Mouse (Mus musculus): ENCODE results near the gene Ntng1. TPM values are rescaled to one million over a fixed set of nuclear protein-coding genes. Genes with fewer than 3 reads are reported as not detected.

The Ntng1 gene
- polyA plus RNA-seq, 1 experiment from 2014 or later, result 21.8 TPM

DNA sequence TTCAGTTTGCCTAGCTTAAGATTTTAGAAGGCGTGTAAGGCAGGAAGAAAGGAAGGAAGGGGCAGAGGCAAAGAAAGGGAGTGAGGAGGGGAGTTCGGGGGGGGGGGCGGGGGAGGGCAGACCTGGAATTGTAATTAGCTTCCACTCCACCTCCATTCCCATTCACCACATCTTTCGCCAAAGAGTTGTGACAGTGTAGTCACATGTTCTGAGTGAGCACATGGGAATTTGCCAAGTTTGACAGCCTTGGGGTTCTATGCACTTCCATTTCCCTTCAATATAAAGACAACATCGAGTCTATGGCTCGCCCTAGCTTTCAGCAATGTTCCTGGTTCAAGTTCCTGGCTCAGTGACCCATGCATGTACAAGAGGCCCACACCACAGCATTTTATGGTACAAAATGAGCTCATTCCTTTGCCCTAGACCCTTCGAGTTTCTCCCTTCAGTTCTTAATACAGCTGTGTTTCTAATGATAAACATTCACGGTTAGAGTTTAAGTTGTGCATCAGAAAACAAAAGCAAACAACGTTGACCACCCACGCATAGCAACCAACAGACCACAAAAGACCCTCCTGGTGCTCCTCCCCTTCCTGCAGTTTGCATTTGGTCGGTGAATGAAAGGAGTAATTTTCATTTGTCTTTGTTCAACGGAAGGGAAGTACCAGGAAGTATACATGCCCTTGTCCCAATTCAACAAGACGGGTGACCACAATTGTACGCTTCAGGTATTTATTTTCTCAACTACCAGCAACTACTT lies 132.8 kb downstream of the Ntng1 start:
- 69% methylated on average over 14 of the region's 14 CpGs for WGBS
- Histone ChIP-seq H3K4me3 (ENCODE audit: low read length) (no peak overlapping the region), H3K36me3 (ENCODE audit: control insufficient read depth, insufficient read depth, low read length) (no peaks in the 10 kb centered on the region), H3K27me3 (replicated peaks; ENCODE audit: control insufficient read depth, insufficient read depth, low read length) (no peaks in the 10 kb centered on the region), H3K9ac (ENCODE audit: low read depth, low read length) (no peak overlapping the region), H3K9me3 (ENCODE audit: control insufficient read depth, low read length) (no peaks in the 10 kb centered on the region), H3K27ac (ENCODE audit: low read depth, low read length) (no peak overlapping the region), H3K4me2 (ENCODE audit: low read length) (no peak overlapping the region), H3K4me1 (ENCODE audit: control insufficient read depth, insufficient read depth, low read depth, low read length) (no peaks in the 10 kb centered on the region)
- ATAC-seq, result no peak

DNA sequence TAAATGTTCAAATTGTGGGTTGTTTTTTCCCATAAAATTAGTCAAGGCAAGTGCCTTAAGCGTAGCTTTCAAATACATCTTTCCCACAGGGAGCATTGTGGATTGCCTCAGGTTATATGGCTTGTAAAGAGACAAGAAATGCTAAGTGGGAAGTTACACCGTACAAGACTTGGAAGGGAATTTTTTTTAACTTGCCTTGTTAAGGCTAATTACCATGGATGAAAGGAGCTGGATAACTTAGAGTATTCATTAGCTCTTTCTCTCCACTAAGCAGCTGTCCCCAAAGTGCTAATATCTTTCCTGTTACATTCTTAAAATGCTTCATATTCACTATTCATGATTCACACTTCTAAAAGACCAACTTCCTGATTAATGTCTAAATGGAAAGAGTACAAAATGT lies 133.4 kb downstream of the Ntng1 start:
- H3K27ac ChIP-seq (ENCODE audit: low read depth, low read length), result no peak overlapping the region
- H3K27me3 ChIP-seq (replicated peaks; ENCODE audit: control insufficient read depth, insufficient read depth, low read length), result no peaks in the 10 kb centered on the region
- no peak overlapping the region for H3K4me2 ChIP-seq (ENCODE audit: low read length)
- no peak overlapping the region for H3K4me3 ChIP-seq (ENCODE audit: low read length)
- H3K9me3 ChIP-seq (ENCODE audit: control insufficient read depth, low read length), result no peaks in the 10 kb centered on the region
- no peaks in the 10 kb centered on the region for H3K36me3 ChIP-seq (ENCODE audit: control insufficient read depth, insufficient read depth, low read length)
- ATAC-seq, result no peak
- WGBS, result 38% methylated on average over 2 of the region's 2 CpGs
- H3K4me1 ChIP-seq (ENCODE audit: control insufficient read depth, insufficient read depth, low read depth, low read length), result no peaks in the 10 kb centered on the region
- no peak overlapping the region for H3K9ac ChIP-seq (ENCODE audit: low read depth, low read length)

DNA sequence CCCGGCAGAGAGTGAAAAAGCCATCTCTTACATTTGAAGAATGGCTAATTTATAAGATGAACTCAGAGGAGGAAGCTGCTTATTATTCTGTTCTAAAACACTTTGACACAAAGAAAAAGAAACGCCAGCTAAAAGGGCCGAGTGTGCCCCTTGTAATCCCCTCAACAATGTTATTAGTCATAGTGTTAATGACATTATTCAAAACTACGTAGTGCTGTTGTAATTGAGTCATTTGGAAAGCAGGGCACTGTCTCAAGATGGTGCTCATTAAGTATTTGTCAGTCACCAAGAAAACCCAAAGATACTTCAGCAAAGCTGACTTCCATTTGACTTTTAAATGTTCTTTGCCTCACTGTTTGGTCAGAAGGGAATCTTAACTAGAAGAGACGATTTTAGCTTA lies 143.5 kb downstream of the Ntng1 start:
- H3K27me3 ChIP-seq (replicated peaks; ENCODE audit: control insufficient read depth, insufficient read depth, low read length), result no peaks in the 10 kb centered on the region
- H3K4me2 ChIP-seq (ENCODE audit: low read length), result no peak overlapping the region
- no peak overlapping the region for H3K4me3 ChIP-seq (ENCODE audit: low read length)
- peaks cover under 1% of the 10 kb centered on the region; the same call in 1 of the 2 replicates for H3K4me1 ChIP-seq (ENCODE audit: control insufficient read depth, insufficient read depth, low read depth, low read length)
- ATAC-seq, result no peak
- no peaks in the 10 kb centered on the region for H3K9me3 ChIP-seq (ENCODE audit: control insufficient read depth, low read length)
- H3K36me3 ChIP-seq (ENCODE audit: control insufficient read depth, insufficient read depth, low read length), result no peaks in the 10 kb centered on the region
- WGBS, result 24% methylated on average over 5 of the region's 5 CpGs
- H3K27ac ChIP-seq (ENCODE audit: low read depth, low read length), result no peak overlapping the region
- H3K9ac ChIP-seq (ENCODE audit: low read depth, low read length), result no peak overlapping the region

DNA sequence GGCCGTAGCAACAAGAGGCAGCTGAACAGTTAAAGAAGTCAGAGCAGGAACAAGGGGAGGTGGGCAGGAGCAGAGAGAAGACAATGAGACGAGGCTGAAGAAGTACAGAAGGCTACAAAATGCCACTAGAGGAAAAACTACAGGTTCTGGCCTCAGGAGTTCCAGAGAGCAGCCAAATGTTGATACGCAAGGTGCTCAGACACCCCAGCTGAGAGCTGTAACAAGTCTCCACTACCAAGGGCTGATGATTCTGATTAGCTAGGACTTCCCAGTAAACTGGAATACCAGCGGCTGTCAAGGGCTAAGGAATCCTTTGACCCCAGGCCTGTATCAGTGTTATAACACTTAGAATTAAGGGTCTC lies 148.2 kb downstream of the Ntng1 start:
- H3K36me3 ChIP-seq (ENCODE audit: control insufficient read depth, insufficient read depth, low read length), result no peaks in the 10 kb centered on the region
- H3K4me3 ChIP-seq (ENCODE audit: low read length), result no peak overlapping the region
- peaks cover 6% of the 10 kb centered on the region for H3K4me1 ChIP-seq (ENCODE audit: control insufficient read depth, insufficient read depth, low read depth, low read length)
- H3K27me3 ChIP-seq (replicated peaks; ENCODE audit: control insufficient read depth, insufficient read depth, low read length), result no peaks in the 10 kb centered on the region
- WGBS, result 46% methylated on average over 4 of the region's 4 CpGs
- H3K4me2 ChIP-seq (ENCODE audit: low read length), result no peak overlapping the region; the same call in 1 of the 2 replicates
- H3K9me3 ChIP-seq (ENCODE audit: control insufficient read depth, low read length), result no peaks in the 10 kb centered on the region
- no peak overlapping the region for H3K9ac ChIP-seq (ENCODE audit: low read depth, low read length)
- ATAC-seq, result peak; percentile 60
- peak overlapping the region; percentile 55; the same call in 1 of the 2 replicates for H3K27ac ChIP-seq (ENCODE audit: low read depth, low read length)

DNA sequence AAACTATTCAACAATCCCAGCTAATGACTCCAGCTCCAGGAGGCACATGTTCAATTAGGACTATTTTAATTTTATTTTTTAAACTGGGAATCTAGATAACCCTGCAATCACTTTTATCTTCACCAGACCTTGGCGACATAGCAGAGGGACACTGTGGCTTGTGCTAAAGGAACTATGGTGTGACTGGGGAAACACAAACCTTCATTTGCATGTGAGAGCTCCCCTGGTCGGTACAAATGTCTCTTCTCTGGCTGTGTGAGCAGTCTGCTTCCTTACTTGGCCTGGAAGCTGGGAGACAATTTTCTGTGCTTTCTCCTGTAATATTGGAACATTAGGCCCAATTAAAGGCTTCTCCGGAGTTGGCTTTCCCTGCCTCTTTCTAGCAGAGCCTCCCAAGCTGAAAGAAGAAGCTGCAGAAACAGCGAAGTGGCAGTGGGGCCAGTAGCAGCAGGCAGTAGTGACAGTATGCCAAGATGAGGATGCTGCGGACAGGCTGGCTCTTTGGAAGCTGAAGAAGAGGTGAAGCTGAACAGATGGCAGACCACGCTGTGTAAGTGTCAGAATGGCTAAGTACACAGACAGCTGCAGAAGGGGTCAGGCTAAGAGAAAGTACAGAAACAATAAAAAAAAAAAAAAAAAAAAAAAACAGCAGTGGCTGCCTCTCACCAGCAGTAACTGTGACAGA lies 148.7 kb downstream of the Ntng1 start:
- WGBS, result 12% methylated on average over 6 of the region's 6 CpGs
- ATAC-seq, result peak; percentile 95
- H3K4me2 ChIP-seq (ENCODE audit: low read length), result peak overlapping the region; percentile 17; the same call in 1 of the 2 replicates
- peak overlapping the region; percentile 48; the same call in 1 of the 2 replicates for H3K9ac ChIP-seq (ENCODE audit: low read depth, low read length)
- no peaks in the 10 kb centered on the region for H3K9me3 ChIP-seq (ENCODE audit: control insufficient read depth, low read length)
- no peaks in the 10 kb centered on the region for H3K27me3 ChIP-seq (replicated peaks; ENCODE audit: control insufficient read depth, insufficient read depth, low read length)
- no peak overlapping the region for H3K4me3 ChIP-seq (ENCODE audit: low read length)
- peaks cover 6% of the 10 kb centered on the region for H3K4me1 ChIP-seq (ENCODE audit: control insufficient read depth, insufficient read depth, low read depth, low read length)
- no peaks in the 10 kb centered on the region for H3K36me3 ChIP-seq (ENCODE audit: control insufficient read depth, insufficient read depth, low read length)
- peak overlapping the region; percentile 55 for H3K27ac ChIP-seq (ENCODE audit: low read depth, low read length)

DNA sequence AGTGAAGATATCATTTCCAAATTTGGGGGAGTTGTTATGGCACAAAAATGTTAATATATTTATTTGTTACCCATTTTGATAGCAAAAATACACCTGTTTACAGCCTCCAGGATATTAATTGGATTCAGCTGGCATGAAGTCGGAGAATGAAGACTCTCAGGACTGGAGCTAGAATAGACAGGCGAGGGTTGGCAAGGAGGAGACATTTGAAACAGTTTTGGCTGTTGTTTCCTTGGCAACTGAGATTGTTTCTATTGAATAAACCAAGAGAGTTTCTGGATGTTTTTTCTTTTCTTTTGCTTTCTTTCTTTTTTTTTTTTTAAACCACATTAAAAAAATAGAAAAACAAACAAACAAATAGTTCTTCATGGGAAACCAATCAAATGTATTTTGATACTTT lies 159.7 kb downstream of the Ntng1 start:
- Histone ChIP-seq H3K9me3 (ENCODE audit: control insufficient read depth, low read length) (no peaks in the 10 kb centered on the region), H3K27me3 (replicated peaks; ENCODE audit: control insufficient read depth, insufficient read depth, low read length) (no peaks in the 10 kb centered on the region), H3K36me3 (ENCODE audit: control insufficient read depth, insufficient read depth, low read length) (no peaks in the 10 kb centered on the region), H3K9ac (ENCODE audit: low read depth, low read length) (no peak overlapping the region), H3K4me2 (ENCODE audit: low read length) (no peak overlapping the region), H3K27ac (ENCODE audit: low read depth, low read length) (no peak overlapping the region), H3K4me1 (ENCODE audit: control insufficient read depth, insufficient read depth, low read depth, low read length) (no peaks in the 10 kb centered on the region), H3K4me3 (ENCODE audit: low read length) (no peak overlapping the region)
- ATAC-seq, result no peak
- 44% methylated on average over 2 of the region's 2 CpGs for WGBS

DNA sequence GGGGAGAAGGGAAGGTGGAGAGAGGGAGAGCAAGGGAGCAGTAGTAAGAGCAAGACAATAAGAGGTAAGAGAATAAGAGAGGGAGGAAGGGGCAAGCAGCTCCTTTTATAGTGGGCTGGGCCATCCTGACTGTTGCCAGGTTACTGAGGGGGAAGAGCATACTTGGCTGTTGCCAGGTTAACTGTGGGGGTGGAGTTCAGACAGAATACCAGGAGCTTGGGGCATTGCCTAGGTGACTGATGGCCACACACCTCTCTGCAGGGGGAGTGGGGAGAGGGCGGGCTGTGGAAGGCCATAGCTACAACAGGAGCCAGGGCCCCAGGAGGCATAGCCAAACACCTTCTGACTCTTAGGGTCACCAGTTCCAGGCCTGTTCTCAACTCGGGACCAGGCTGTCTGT lies 166.2 kb downstream of the Ntng1 start:
- Histone ChIP-seq H3K36me3 (ENCODE audit: control insufficient read depth, insufficient read depth, low read length) (no peaks in the 10 kb centered on the region), H3K4me2 (ENCODE audit: low read length) (no peak overlapping the region), H3K4me1 (ENCODE audit: control insufficient read depth, insufficient read depth, low read depth, low read length) (no peaks in the 10 kb centered on the region), H3K4me3 (ENCODE audit: low read length) (no peak overlapping the region), H3K9ac (ENCODE audit: low read depth, low read length) (no peak overlapping the region), H3K27me3 (replicated peaks; ENCODE audit: control insufficient read depth, insufficient read depth, low read length) (no peaks in the 10 kb centered on the region), H3K27ac (ENCODE audit: low read depth, low read length) (no peak overlapping the region), H3K9me3 (ENCODE audit: control insufficient read depth, low read length) (no peaks in the 10 kb centered on the region)
- ATAC-seq, result no peak
- WGBS, result 34% methylated on average over 2 of the region's 2 CpGs

DNA sequence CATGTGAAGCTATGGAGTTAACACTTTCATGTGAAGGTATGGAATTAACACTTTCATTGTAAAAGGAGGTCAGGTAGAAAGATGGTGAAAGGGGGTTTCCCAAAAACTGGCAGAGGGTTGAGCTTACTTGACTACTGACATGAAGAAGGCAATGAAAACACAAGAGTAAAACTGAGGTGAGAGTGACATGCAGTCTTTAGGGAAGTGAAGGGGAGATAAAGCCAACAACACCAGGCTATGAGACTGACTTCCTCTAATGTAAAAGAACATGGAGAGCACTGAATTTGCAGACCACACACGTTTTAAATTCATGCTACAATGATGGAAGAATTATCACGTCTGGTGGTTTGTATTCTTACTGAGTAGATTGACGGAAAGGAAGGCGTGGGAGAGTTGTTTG lies 168.7 kb downstream of the Ntng1 start:
- Histone ChIP-seq H3K27me3 (replicated peaks; ENCODE audit: control insufficient read depth, insufficient read depth, low read length) (no peaks in the 10 kb centered on the region), H3K9me3 (ENCODE audit: control insufficient read depth, low read length) (no peaks in the 10 kb centered on the region), H3K4me2 (ENCODE audit: low read length) (no peak overlapping the region), H3K9ac (ENCODE audit: low read depth, low read length) (no peak overlapping the region), H3K4me3 (ENCODE audit: low read length) (no peak overlapping the region), H3K4me1 (ENCODE audit: control insufficient read depth, insufficient read depth, low read depth, low read length) (no peaks in the 10 kb centered on the region), H3K36me3 (ENCODE audit: control insufficient read depth, insufficient read depth, low read length) (no peaks in the 10 kb centered on the region), H3K27ac (ENCODE audit: low read depth, low read length) (no peak overlapping the region)
- ATAC-seq, result no peak
- WGBS, result 62% methylated on average over 4 of the region's 4 CpGs

DNA sequence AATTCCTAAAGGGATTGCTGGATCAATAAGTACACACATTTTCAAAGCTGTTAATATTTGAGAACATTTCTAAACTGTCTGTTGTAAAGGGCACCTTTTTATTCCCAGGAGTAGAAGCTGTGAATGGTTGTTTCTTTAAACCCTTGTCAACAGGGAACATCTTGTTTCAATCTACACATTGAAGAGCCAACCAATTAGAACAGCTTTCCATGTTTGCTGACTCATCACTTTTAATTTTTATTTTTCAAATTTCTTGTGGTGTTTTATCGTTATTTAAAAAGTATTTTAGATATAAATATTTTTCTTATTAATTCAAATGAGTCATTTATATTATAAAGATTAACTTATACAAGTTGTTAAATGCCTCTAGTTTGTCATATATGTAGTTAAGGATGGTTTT lies 172.3 kb downstream of the Ntng1 start:
- no peak for ATAC-seq
- no peak overlapping the region for H3K9ac ChIP-seq (ENCODE audit: low read depth, low read length)
- H3K4me3 ChIP-seq (ENCODE audit: low read length), result no peak overlapping the region
- H3K27me3 ChIP-seq (replicated peaks; ENCODE audit: control insufficient read depth, insufficient read depth, low read length), result no peaks in the 10 kb centered on the region
- H3K4me1 ChIP-seq (ENCODE audit: control insufficient read depth, insufficient read depth, low read depth, low read length), result no peaks in the 10 kb centered on the region
- H3K36me3 ChIP-seq (ENCODE audit: control insufficient read depth, insufficient read depth, low read length), result no peaks in the 10 kb centered on the region
- H3K4me2 ChIP-seq (ENCODE audit: low read length), result no peak overlapping the region
- no peaks in the 10 kb centered on the region for H3K9me3 ChIP-seq (ENCODE audit: control insufficient read depth, low read length)
- WGBS, result 85% methylated on average over 1 of the region's 1 CpGs
- no peak overlapping the region for H3K27ac ChIP-seq (ENCODE audit: low read depth, low read length)

All from hindbrain, embryonic 16.5 days (tissue).